Mouse (Mus musculus) urinary bladder, adult 2 months (tissue): Measurements from ENCODE around the gene Thop1. TPM values are rescaled to one million over a fixed set of nuclear protein-coding genes. Genes with fewer than 3 reads are reported as not detected.

ENCODE experiments used
- DNase-seq: peaks from one replicate; pipeline ENCODE4 v3.0.0; 2022; ENCODE audit warnings: low spot score
- polyA plus RNA-seq: library from polyadenylated mRNA; depleted of rRNA; stranded (reverse); fragments of >200 nt; gene quantifications from 2 replicates; pipeline ENCODE4 v1.2.3, GENCODE M21; 2012; rRNA removed

The Thop1 gene
- polyA plus RNA-seq, 1 experiment: 22.7 TPM

- peak; percentile 83 for DNase-seq
These were observed 36.4 kb downstream of the Thop1 start for GRCm38 (mm10) chr10:81106113-81106721.

GRCm38 (mm10) chr10:81112946-81113345, 43.1 kb downstream of the Thop1 start:
- no peak for DNase-seq

GRCm38 (mm10) chr10:81119625-81120024, 49.8 kb downstream of the Thop1 start:
- DNase-seq: no peak

GRCm38 (mm10) chr10:81120650-81121049, 50.8 kb downstream of the Thop1 start:
- no peak for DNase-seq

- DNase-seq: no peak
These were observed 53.1 kb downstream of the Thop1 start for GRCm38 (mm10) chr10:81122889-81123288.

GRCm38 (mm10) chr10:81123500-81123899, 53.7 kb downstream of the Thop1 start:
- DNase-seq: no peak

Other genes with a start within 250 kb of the Thop1 start
- 566 and 709 TPM in 2 replicates for gene Oaz1, start 243.4 kb upstream of the Thop1 start, polyA plus RNA-seq
- gene Lingo3, start 226.0 kb upstream of the Thop1 start, polyA plus RNA-seq: not detected in 2 replicates
- gene Lsm7, start 214.8 kb upstream of the Thop1 start, polyA plus RNA-seq: 117 and 147 TPM in 2 replicates
- gene Sppl2b, start 214.8 kb upstream of the Thop1 start, polyA plus RNA-seq: 33.0 and 37.4 TPM in 2 replicates
- 0.44 and 0.49 TPM in 2 replicates for gene Tmprss9, start 198.2 kb upstream of the Thop1 start, polyA plus RNA-seq
- gene Timm13, start 169.1 kb upstream of the Thop1 start, polyA plus RNA-seq: 111 and 113 TPM in 2 replicates
- 10.5 and 14.1 TPM in 2 replicates for gene Lmnb2, start 151.8 kb upstream of the Thop1 start, polyA plus RNA-seq
- 17.9 and 29.9 TPM in 2 replicates for gene Gadd45b, start 140.0 kb upstream of the Thop1 start, polyA plus RNA-seq
- gene Gng7, start 55.1 kb upstream of the Thop1 start, polyA plus RNA-seq: 4.2 and 5.4 TPM in 2 replicates
- gene Diras1, start 44.4 kb upstream of the Thop1 start, polyA plus RNA-seq: 0.12 and 0.17 TPM in 2 replicates
- gene Slc39a3, start 32.6 kb upstream of the Thop1 start, polyA plus RNA-seq: 25.3 and 29.3 TPM in 2 replicates
- gene Sgta, start 9.9 kb upstream of the Thop1 start, polyA plus RNA-seq: 90.0 and 93.9 TPM in 2 replicates
- gene Creb3l3, start 28.8 kb downstream of the Thop1 start, polyA plus RNA-seq: 1.1 and 1.2 TPM in 2 replicates
- 119 TPM in 2 replicates for gene Map2k2, start 35.9 kb downstream of the Thop1 start, polyA plus RNA-seq
- 30.0 and 39.0 TPM in 2 replicates for gene Zbtb7a, start 65.2 kb downstream of the Thop1 start, polyA plus RNA-seq
- gene Pias4, start 97.9 kb downstream of the Thop1 start, polyA plus RNA-seq: 12.5 and 17.9 TPM in 2 replicates
- gene Eef2, start 106.6 kb downstream of the Thop1 start, polyA plus RNA-seq: 1,109 and 1,486 TPM in 2 replicates
- gene Dapk3, start 113.0 kb downstream of the Thop1 start, polyA plus RNA-seq: 58.2 and 61.1 TPM in 2 replicates
- gene 4930442H23Rik, start 113.8 kb downstream of the Thop1 start, polyA plus RNA-seq: not detected in 2 replicates
- gene Nmrk2, start 132.0 kb downstream of the Thop1 start, polyA plus RNA-seq: not detected in 2 replicates
- 0.10 and 0.13 TPM in 2 replicates for gene Atcay, start 160.8 kb downstream of the Thop1 start, polyA plus RNA-seq
- gene Zfr2, start 163.1 kb downstream of the Thop1 start, polyA plus RNA-seq: 29.3 and 34.4 TPM in 2 replicates
- 2.2 and 2.6 TPM in 2 replicates for gene Matk, start 182.9 kb downstream of the Thop1 start, polyA plus RNA-seq
- gene Mrpl54, start 196.9 kb downstream of the Thop1 start, polyA plus RNA-seq: 95.9 and 103 TPM in 2 replicates
- gene Apba3, start 196.9 kb downstream of the Thop1 start, polyA plus RNA-seq: 45.9 and 48.3 TPM in 2 replicates
- 23.7 and 25.1 TPM in 2 replicates for gene Tjp3, start 221.5 kb downstream of the Thop1 start, polyA plus RNA-seq
- 38.6 and 48.9 TPM in 2 replicates for gene Pip5k1c, start 222.9 kb downstream of the Thop1 start, polyA plus RNA-seq